Mouse (Mus musculus): Measurements from ENCODE around the gene 1700030J22Rik. TPM values are rescaled to one million over a fixed set of nuclear protein-coding genes. Genes with fewer than 3 reads are reported as not detected.

1700030J22Rik gene
- polyA plus RNA-seq, 1 experiment: 1.5 TPM

DNA sequence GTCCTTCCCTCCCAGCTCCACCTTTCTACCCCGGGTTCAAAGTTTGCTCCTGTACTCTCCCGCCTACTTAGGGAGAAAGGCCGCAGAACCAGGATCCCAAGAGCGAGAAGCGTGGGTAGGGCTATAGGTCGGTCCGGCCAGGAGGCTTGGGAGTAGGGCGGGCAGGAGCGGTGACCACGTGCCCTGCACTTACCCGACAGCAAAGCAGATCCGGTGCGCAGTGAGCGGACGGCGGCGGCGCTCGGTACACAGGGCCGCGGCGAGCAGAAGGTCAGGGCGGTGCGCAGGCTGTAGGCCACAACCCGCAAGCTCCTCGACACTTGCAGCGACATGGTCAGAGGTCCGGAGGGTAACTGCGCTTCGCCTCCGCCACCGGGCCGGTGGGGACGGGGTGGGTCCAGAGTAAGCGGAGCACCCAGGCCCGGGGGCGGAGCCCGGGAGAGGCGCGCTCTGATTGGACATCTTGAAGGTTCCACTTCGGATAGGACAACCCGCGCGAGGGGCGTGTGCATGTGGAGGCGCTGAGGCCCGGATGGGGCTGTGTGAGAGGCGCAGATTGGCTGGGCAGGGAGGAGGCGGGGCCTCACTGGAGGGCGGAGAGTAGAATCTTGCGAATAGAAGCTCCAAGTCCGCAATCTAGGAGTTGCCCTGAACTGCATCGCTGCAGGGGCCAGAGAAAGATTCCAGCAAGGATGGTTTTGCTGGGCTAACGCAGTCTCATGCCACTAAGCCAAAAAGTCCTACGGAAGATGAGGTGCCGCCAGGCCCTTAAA, 14.5 kb upstream of the 1700030J22Rik start, which contains the start of gene Gcsh:
Gene Gcsh (minus strand): TSS at position 443 of the 773 bp plus-strand sequence.
- H3K36me3 ChIP-seq (ENCODE audit: control insufficient read depth, insufficient read depth): no peaks in the 10 kb centered on the region
- peak within 1 kb of the TSS; percentile 4 for H3ac ChIP-seq (ENCODE audit: control insufficient read depth, insufficient read length)

GRCm38 (mm10) chr8:116992176-116992971, 13.6 kb upstream of the 1700030J22Rik start:
- Histone ChIP-seq H3K36me3 (ENCODE audit: control insufficient read depth, insufficient read depth) (no peaks in the 10 kb centered on the region), H3K4me3 (peak overlapping the region; percentile 58), H3K79me2 (ENCODE audit: control insufficient read depth, insufficient read depth) (peaks cover 20% of the 10 kb centered on the region), H3ac (ENCODE audit: control insufficient read depth, insufficient read length) (peak overlapping the region; percentile 4), H3K27me3 (ENCODE audit: control insufficient read depth, insufficient read depth, insufficient read length) (no peaks in the 10 kb centered on the region), H3K4me2 (ENCODE audit: low read depth) (peak overlapping the region; percentile 74)
- TF ChIP-seq POLR2AphosphoS2 (IDR thresholded peaks at IDR 0.05; ENCODE audit: insufficient read length, low read depth) (no peak), MYOD1 (IDR thresholded peaks at IDR 0.05; ENCODE audit: control insufficient read depth in 1 of 3, insufficient read length in 2 of 3, low read depth in 2 of 3) (no peak), REST (IDR thresholded peaks at IDR 0.05; ENCODE audit: insufficient read depth, insufficient read length) (no peak), TCF12 (IDR thresholded peaks at IDR 0.05; ENCODE audit: insufficient read depth, poor library complexity, severe bottlenecking) (no peak), TCF3 (IDR thresholded peaks at IDR 0.05; ENCODE audit: insufficient read length, low read depth) (no peak), CEBPB (IDR thresholded peaks at IDR 0.05; ENCODE audit: insufficient read depth, poor library complexity, severe bottlenecking) (no peak), USF1 (IDR thresholded peaks at IDR 0.05; ENCODE audit: low read depth) (no peak), MYOG (IDR thresholded peaks at IDR 0.05; ENCODE audit: control insufficient read depth in 1 of 3, insufficient read depth in 1 of 3, insufficient read length in 2 of 3, low read depth in 2 of 3) (no peak), SRF (IDR thresholded peaks at IDR 0.05; ENCODE audit: control insufficient read depth, insufficient read length, low read depth) (no peak), MAX (IDR thresholded peaks at IDR 0.05; ENCODE audit: low read depth) (no peak), E2F4 (IDR thresholded peaks at IDR 0.05; ENCODE audit: insufficient read depth) (no peak), POLR2A (IDR thresholded peaks at IDR 0.05; ENCODE audit: insufficient read length, low read depth) (no peak)

More for the DNA sequence above, 14.5 kb upstream of the 1700030J22Rik start, which contains the start of gene Gcsh:
- no peaks in the 10 kb centered on the region for H3K27me3 ChIP-seq (ENCODE audit: control insufficient read depth, insufficient read depth, insufficient read length)
- H3K4me3 ChIP-seq: peak within 1 kb of the TSS; percentile 58
- TF ChIP-seq REST (IDR thresholded peaks at IDR 0.05; ENCODE audit: insufficient read depth, insufficient read length) (no peak), USF1 (IDR thresholded peaks at IDR 0.05; ENCODE audit: low read depth) (peak; percentile 82), MAX (IDR thresholded peaks at IDR 0.05; ENCODE audit: low read depth) (no peak), MYOD1 (IDR thresholded peaks at IDR 0.05; ENCODE audit: control insufficient read depth in 1 of 3, insufficient read length in 2 of 3, low read depth in 2 of 3) (peak in 1 of 3 experiments; percentile 1), TCF3 (IDR thresholded peaks at IDR 0.05; ENCODE audit: insufficient read length, low read depth) (peak; percentile 19), E2F4 (IDR thresholded peaks at IDR 0.05; ENCODE audit: insufficient read depth) (no peak), TCF12 (IDR thresholded peaks at IDR 0.05; ENCODE audit: insufficient read depth, poor library complexity, severe bottlenecking) (no peak), POLR2A (IDR thresholded peaks at IDR 0.05; ENCODE audit: insufficient read length, low read depth) (peak; percentile 93), SRF (IDR thresholded peaks at IDR 0.05; ENCODE audit: control insufficient read depth, insufficient read length, low read depth) (no peak), POLR2AphosphoS2 (IDR thresholded peaks at IDR 0.05; ENCODE audit: insufficient read length, low read depth) (peak; percentile 92), CEBPB (IDR thresholded peaks at IDR 0.05; ENCODE audit: insufficient read depth, poor library complexity, severe bottlenecking) (no peak), MYOG (IDR thresholded peaks at IDR 0.05; ENCODE audit: control insufficient read depth in 1 of 3, insufficient read depth in 1 of 3, insufficient read length in 2 of 3, low read depth in 2 of 3) (peak in 1 of 3 experiments; percentile 23)
- H3K79me2 ChIP-seq (ENCODE audit: control insufficient read depth, insufficient read depth): peaks cover 20% of the 10 kb centered on the region
- H3K4me2 ChIP-seq (ENCODE audit: low read depth): peak within 1 kb of the TSS; percentile 80

GRCm38 (mm10) chr8:116991241-116991640, 12.5 kb upstream of the 1700030J22Rik start:
- Histone ChIP-seq H3K79me2 (ENCODE audit: control insufficient read depth, insufficient read depth) (peaks cover 20% of the 10 kb centered on the region), H3K4me3 (no peak overlapping the region), H3ac (ENCODE audit: control insufficient read depth, insufficient read length) (no peak overlapping the region), H3K27me3 (ENCODE audit: control insufficient read depth, insufficient read depth, insufficient read length) (no peaks in the 10 kb centered on the region), H3K36me3 (ENCODE audit: control insufficient read depth, insufficient read depth) (peaks cover 8% of the 10 kb centered on the region), H3K4me2 (ENCODE audit: low read depth) (no peak overlapping the region)
- TF ChIP-seq CEBPB (IDR thresholded peaks at IDR 0.05; ENCODE audit: insufficient read depth, poor library complexity, severe bottlenecking) (no peak), POLR2AphosphoS2 (IDR thresholded peaks at IDR 0.05; ENCODE audit: insufficient read length, low read depth) (no peak), MAX (IDR thresholded peaks at IDR 0.05; ENCODE audit: low read depth) (no peak)

DNA sequence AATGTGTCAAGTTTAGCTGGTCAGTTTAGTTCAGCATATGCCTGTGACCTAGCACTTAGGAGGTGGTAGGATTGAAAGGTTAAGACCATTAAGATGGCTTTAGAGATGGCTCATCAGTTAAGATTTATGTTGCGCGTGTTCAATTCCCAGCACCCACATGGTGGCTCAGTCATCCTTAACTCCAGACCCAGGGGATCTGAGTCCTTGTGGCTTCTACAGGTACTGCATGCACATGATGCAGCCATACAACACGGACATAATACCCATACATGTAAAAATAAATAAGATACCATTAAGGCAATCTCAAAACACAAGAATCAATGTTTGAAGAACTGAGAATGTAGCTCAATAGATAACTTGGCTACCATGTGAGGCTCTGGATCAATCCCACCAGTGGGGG, 11.1 kb upstream of the 1700030J22Rik start:
- TF ChIP-seq MYOD1 (IDR thresholded peaks at IDR 0.05; ENCODE audit: control insufficient read depth in 1 of 3, insufficient read length in 2 of 3, low read depth in 2 of 3) (no peak), MYOG (IDR thresholded peaks at IDR 0.05; ENCODE audit: control insufficient read depth in 1 of 3, insufficient read depth in 1 of 3, insufficient read length in 2 of 3, low read depth in 2 of 3) (no peak), TCF12 (IDR thresholded peaks at IDR 0.05; ENCODE audit: insufficient read depth, poor library complexity, severe bottlenecking) (no peak), E2F4 (IDR thresholded peaks at IDR 0.05; ENCODE audit: insufficient read depth) (no peak), POLR2AphosphoS2 (IDR thresholded peaks at IDR 0.05; ENCODE audit: insufficient read length, low read depth) (no peak), TCF3 (IDR thresholded peaks at IDR 0.05; ENCODE audit: insufficient read length, low read depth) (no peak), MAX (IDR thresholded peaks at IDR 0.05; ENCODE audit: low read depth) (no peak), USF1 (IDR thresholded peaks at IDR 0.05; ENCODE audit: low read depth) (no peak), REST (IDR thresholded peaks at IDR 0.05; ENCODE audit: insufficient read depth, insufficient read length) (no peak), CEBPB (IDR thresholded peaks at IDR 0.05; ENCODE audit: insufficient read depth, poor library complexity, severe bottlenecking) (no peak), SRF (IDR thresholded peaks at IDR 0.05; ENCODE audit: control insufficient read depth, insufficient read length, low read depth) (no peak)
- Histone ChIP-seq H3ac (ENCODE audit: control insufficient read depth, insufficient read length) (no peak overlapping the region), H3K4me3 (no peak overlapping the region), H3K27me3 (ENCODE audit: control insufficient read depth, insufficient read depth, insufficient read length) (no peaks in the 10 kb centered on the region), H3K4me2 (ENCODE audit: low read depth) (no peak overlapping the region), H3K79me2 (ENCODE audit: control insufficient read depth, insufficient read depth) (peaks cover 20% of the 10 kb centered on the region), H3K36me3 (ENCODE audit: control insufficient read depth, insufficient read depth) (peaks cover 8% of the 10 kb centered on the region)

Data from myocyte (in vitro differentiated cells).